Mouse (Mus musculus) spleen, adult 2 months (tissue): Measurements from ENCODE around the gene Tenm3. TPM values are rescaled to one million over a fixed set of nuclear protein-coding genes. Genes with fewer than 3 reads are reported as not detected.

Experiments
- DNase-seq, 2 experiments: peaks; one replicate each; pipeline versions ENCODE4 v3.0.0 to v3.0.0-alpha.2; 2012 to 2021; ENCODE audit warnings: low spot score in 2 of 2, low read depth in 1 of 2
- H3K27ac ChIP-seq: fragments of 200-500 bp; 2 replicates; pipeline ENCODE4 v1.5.1; 2012; ENCODE audit warnings: low read length, inconsistent platforms; ENCODE audit not compliant: insufficient read depth
- H3K27me3 ChIP-seq: fragments of 200-500 bp; 2 replicates; pipeline ENCODE4 v1.6.1; 2012; ENCODE audit warnings: mild to moderate bottlenecking, moderate library complexity, low read length, inconsistent platforms; ENCODE audit not compliant: control insufficient read depth, insufficient read depth
- H3K36me3 ChIP-seq: fragments of 200-500 bp; 2 replicates; pipeline ENCODE4 v1.6.1; 2012; ENCODE audit warnings: mild to moderate bottlenecking, low read length, inconsistent platforms; ENCODE audit not compliant: control insufficient read depth, insufficient read depth
- H3K4me1 ChIP-seq: fragments of 200-500 bp; 2 replicates; pipeline ENCODE4 v1.6.1; 2011; ENCODE audit warnings: inconsistent platforms; ENCODE audit not compliant: control insufficient read depth, insufficient read depth, insufficient read length
- H3K4me3 ChIP-seq: fragments of 200-500 bp; 2 replicates; pipeline ENCODE4 v1.5.1; 2011; ENCODE audit warnings: mild to moderate bottlenecking, inconsistent platforms; ENCODE audit not compliant: insufficient read depth, insufficient read length; ENCODE audit errors: extremely low read depth
- CTCF ChIP-seq: fragments of 200-500 bp; IDR thresholded peaks from 2 replicates; pipeline ENCODE4 v1.5.1; 2011; ENCODE audit warnings: mild to moderate bottlenecking, inconsistent platforms; ENCODE audit not compliant: insufficient read depth, insufficient read length, insufficient replicate concordance; ENCODE audit errors: extremely low read depth
- POLR2A ChIP-seq: fragments of 200-500 bp; IDR thresholded peaks from 2 replicates; pipeline ENCODE4 v1.6.1; 2011; ENCODE audit warnings: low read depth, low read length, inconsistent platforms
- WGBS: fragments of 180-500 bp; shearing (Covaris S2); methylation state at CpG from one replicate; pipeline ENCODE4 v1.1.7; 2018; 5-methylcytosine and 5-hydroxymethylcytosine counted together
- polyA plus RNA-seq: library from polyadenylated mRNA; depleted of rRNA; stranded (reverse); fragments of >200 nt; gene quantifications from 2 replicates; pipeline ENCODE4 v1.2.3, GENCODE M21; 2012

The Tenm3 gene
- polyA plus RNA-seq, 1 experiment: 0.48 TPM

- no peak overlapping the region for H3K27ac ChIP-seq
- 44% methylated on average over 11 of the region's 11 CpGs for WGBS
- no peak overlapping the region for H3K4me3 ChIP-seq
- no peaks in the 10 kb centered on the region for H3K36me3 ChIP-seq
- DNase-seq: no peak
- no peaks in the 10 kb centered on the region for H3K27me3 ChIP-seq
- H3K4me1 ChIP-seq: no peaks in the 10 kb centered on the region
- TF ChIP-seq CTCF (no peak), POLR2A (no peak)
Measured at GRCm38 (mm10) chr8:48224753-48225152, 619.0 kb downstream of the Tenm3 start.

GRCm38 (mm10) chr8:48222429-48222769 lies 621.4 kb downstream of the Tenm3 start:
- Histone ChIP-seq H3K4me1 (no peaks in the 10 kb centered on the region), H3K27ac (no peak overlapping the region), H3K36me3 (no peaks in the 10 kb centered on the region), H3K27me3 (no peaks in the 10 kb centered on the region), H3K4me3 (no peak overlapping the region)
- peak in 1 of 2 experiments; percentile 15 for DNase-seq
- no peak for TF ChIP-seq POLR2A
- peak; percentile 37; the same call in 1 of the 2 replicates for TF ChIP-seq CTCF
- 19% methylated on average over 11 of the region's 11 CpGs for WGBS

GRCm38 (mm10) chr8:48221724-48222428 lies 621.9 kb downstream of the Tenm3 start:
- TF ChIP-seq POLR2A: no peak
- no peak for TF ChIP-seq CTCF
- Histone ChIP-seq H3K27ac (no peak overlapping the region), H3K36me3 (no peaks in the 10 kb centered on the region), H3K4me1 (no peaks in the 10 kb centered on the region), H3K27me3 (no peaks in the 10 kb centered on the region), H3K4me3 (no peak overlapping the region)
- DNase-seq: no peak
- WGBS: 18% methylated on average over 16 of the region's 16 CpGs

GRCm38 (mm10) chr8:48221304-48221703 lies 622.4 kb downstream of the Tenm3 start:
- DNase-seq: no peak
- no peak overlapping the region for H3K27ac ChIP-seq

GRCm38 (mm10) chr8:48220529-48221181 lies 623.1 kb downstream of the Tenm3 start:
- Histone ChIP-seq H3K27ac (no peak overlapping the region), H3K27me3 (no peaks in the 10 kb centered on the region), H3K4me1 (no peaks in the 10 kb centered on the region), H3K4me3 (no peak overlapping the region), H3K36me3 (no peaks in the 10 kb centered on the region)
- TF ChIP-seq CTCF (no peak), POLR2A (no peak)
- 70% methylated on average over 25 of the region's 25 CpGs for WGBS
- no peak for DNase-seq

More at GRCm38 (mm10) chr8:48221304-48221703, 622.4 kb downstream of the Tenm3 start:
- Histone ChIP-seq H3K27me3 (no peaks in the 10 kb centered on the region), H3K4me3 (no peak overlapping the region), H3K36me3 (no peaks in the 10 kb centered on the region), H3K4me1 (no peaks in the 10 kb centered on the region)
- TF ChIP-seq CTCF (no peak), POLR2A (no peak)
- WGBS: 82% methylated on average over 11 of the region's 11 CpGs

- Histone ChIP-seq H3K4me3 (no peak overlapping the region), H3K27ac (no peak overlapping the region), H3K36me3 (no peaks in the 10 kb centered on the region), H3K27me3 (no peaks in the 10 kb centered on the region), H3K4me1 (no peaks in the 10 kb centered on the region)
- no peak for DNase-seq
- TF ChIP-seq CTCF (no peak), POLR2A (no peak)
- 63% methylated on average over 9 of the region's 9 CpGs for WGBS
Measured at GRCm38 (mm10) chr8:48215071-48215501, 628.7 kb downstream of the Tenm3 start.

- Histone ChIP-seq H3K27ac (no peak overlapping the region), H3K27me3 (no peaks in the 10 kb centered on the region), H3K4me3 (no peak overlapping the region), H3K4me1 (no peaks in the 10 kb centered on the region), H3K36me3 (no peaks in the 10 kb centered on the region)
- 75% methylated on average over 6 of the region's 6 CpGs for WGBS
- no peak for DNase-seq
- no peak for TF ChIP-seq POLR2A
- no peak for TF ChIP-seq CTCF
Measured at GRCm38 (mm10) chr8:48214386-48214785, 629.4 kb downstream of the Tenm3 start.
